Mouse (Mus musculus): ENCODE results near the gene Zfp488.

Gene Zfp488

DNA sequence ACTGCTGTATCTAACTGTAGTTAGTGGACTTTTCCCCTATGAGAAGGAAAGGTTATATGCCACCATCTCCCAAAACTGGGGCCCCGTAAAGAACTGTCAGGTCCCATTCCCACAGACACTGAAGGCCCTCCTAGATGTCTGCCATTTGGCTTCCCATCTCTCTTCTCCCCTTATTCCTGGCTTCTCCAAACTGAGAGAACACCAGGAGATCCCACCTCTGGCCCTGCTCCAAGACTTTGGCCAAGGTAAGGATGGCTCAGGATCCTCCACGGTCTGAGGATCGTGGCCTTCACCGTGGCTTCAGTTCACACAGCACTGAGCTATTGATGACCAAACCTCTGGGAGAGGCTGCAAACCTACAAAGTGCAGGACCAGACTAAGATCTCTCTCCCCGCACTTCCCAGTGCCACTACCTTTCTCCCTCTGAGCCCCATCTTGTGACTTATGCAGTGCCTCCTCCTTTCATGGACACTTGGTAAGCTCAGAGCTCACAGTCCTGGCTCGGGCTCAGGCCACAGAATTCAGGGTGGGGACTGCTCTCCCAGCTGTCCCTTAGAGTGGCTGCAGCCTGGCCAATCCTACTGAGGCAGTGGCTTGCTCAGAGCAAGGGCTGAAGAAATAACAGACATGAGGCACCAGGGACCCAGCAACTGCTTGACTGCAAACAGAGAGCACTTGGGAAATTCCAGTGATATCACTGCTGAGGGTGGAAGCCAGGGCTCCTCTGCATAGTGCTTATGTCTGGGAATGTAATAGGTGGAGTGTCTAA lies 15.1 kb upstream of the Zfp488 start:
- peaks cover 30% of the 10 kb centered on the region for H3K27me3 ChIP-seq (ENCODE audit: insufficient read depth, low read length)
- H3K36me3 ChIP-seq (ENCODE audit: insufficient read depth, low read length): no peaks in the 10 kb centered on the region
- TF ChIP-seq POU5F1 (IDR thresholded peaks at IDR 0.05; ENCODE audit: borderline replicate concordance, low read length) (no peak), NANOG (IDR thresholded peaks at IDR 0.05; ENCODE audit: borderline replicate concordance, low read length) (no peak), CTCF (conservative IDR thresholded peaks at IDR 0.05; ENCODE audit: low read length) (no peak)
- H3K9me3 ChIP-seq (ENCODE audit: low read length): no peaks in the 10 kb centered on the region
- H3K4me1 ChIP-seq (replicated peaks; ENCODE audit: low read depth, low read length): peaks cover 10% of the 10 kb centered on the region
- H3K4me3 ChIP-seq (replicated peaks; ENCODE audit: low read length): no peak overlapping the region

DNA sequence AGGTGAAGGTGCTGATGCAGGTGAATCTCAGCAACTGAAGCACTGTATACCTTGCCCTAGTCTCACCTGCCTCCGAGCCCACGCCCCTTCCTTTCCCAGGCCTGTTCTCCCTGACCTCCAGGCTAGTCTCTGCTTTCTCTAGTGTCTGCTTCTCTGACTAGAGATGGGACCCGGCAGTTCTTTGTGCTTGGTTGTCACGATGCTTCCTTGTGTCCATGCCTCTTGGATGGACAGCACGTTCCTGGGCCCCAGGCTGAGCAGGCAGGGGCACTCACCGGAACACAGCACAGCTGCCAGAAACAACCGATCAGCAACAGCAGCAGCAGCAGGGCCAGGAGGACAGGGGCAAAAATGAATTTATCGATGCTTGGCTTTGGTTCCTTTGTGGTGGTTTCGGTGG lies 14.5 kb upstream of the Zfp488 start:
- H3K27me3 ChIP-seq (ENCODE audit: insufficient read depth, low read length): peaks cover 34% of the 10 kb centered on the region
- no peaks in the 10 kb centered on the region for H3K36me3 ChIP-seq (ENCODE audit: insufficient read depth, low read length)
- H3K4me1 ChIP-seq (replicated peaks; ENCODE audit: low read depth, low read length): peaks cover 13% of the 10 kb centered on the region
- H3K4me3 ChIP-seq (replicated peaks; ENCODE audit: low read length): no peak overlapping the region
- H3K9me3 ChIP-seq (ENCODE audit: low read length): no peaks in the 10 kb centered on the region
- TF ChIP-seq NANOG (IDR thresholded peaks at IDR 0.05; ENCODE audit: borderline replicate concordance, low read length) (no peak), CTCF (conservative IDR thresholded peaks at IDR 0.05; ENCODE audit: low read length) (no peak), POU5F1 (IDR thresholded peaks at IDR 0.05; ENCODE audit: borderline replicate concordance, low read length) (no peak)

DNA sequence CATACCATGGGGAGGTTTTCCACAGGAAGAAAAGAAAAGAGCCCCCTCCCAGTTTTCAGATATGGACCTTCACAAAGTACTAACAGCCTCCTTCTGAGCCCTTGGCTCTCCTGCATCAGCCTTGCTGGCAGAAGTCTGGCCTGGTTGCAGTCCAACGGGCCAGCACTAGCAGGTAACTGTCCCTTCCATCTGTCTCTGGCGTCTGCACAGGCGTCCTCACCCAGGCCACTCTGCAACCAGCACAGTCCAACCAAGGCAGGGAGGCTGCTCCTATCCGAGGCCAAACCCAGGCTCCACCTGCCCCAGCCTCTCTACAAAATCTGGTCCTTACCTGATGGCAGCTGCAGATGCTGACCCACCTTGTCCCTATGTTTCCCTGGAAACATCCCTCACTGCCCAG lies 13.4 kb upstream of the Zfp488 start:
- Histone ChIP-seq H3K36me3 (ENCODE audit: insufficient read depth, low read length) (no peaks in the 10 kb centered on the region), H3K9me3 (ENCODE audit: low read length) (no peaks in the 10 kb centered on the region), H3K4me3 (replicated peaks; ENCODE audit: low read length) (no peak overlapping the region), H3K4me1 (replicated peaks; ENCODE audit: low read depth, low read length) (peaks cover 13% of the 10 kb centered on the region), H3K27me3 (ENCODE audit: insufficient read depth, low read length) (peaks cover 37% of the 10 kb centered on the region)
- TF ChIP-seq CTCF (conservative IDR thresholded peaks at IDR 0.05; ENCODE audit: low read length): no peak
- TF ChIP-seq POU5F1 (IDR thresholded peaks at IDR 0.05; ENCODE audit: borderline replicate concordance, low read length): no peak
- no peak for TF ChIP-seq NANOG (IDR thresholded peaks at IDR 0.05; ENCODE audit: borderline replicate concordance, low read length)

DNA sequence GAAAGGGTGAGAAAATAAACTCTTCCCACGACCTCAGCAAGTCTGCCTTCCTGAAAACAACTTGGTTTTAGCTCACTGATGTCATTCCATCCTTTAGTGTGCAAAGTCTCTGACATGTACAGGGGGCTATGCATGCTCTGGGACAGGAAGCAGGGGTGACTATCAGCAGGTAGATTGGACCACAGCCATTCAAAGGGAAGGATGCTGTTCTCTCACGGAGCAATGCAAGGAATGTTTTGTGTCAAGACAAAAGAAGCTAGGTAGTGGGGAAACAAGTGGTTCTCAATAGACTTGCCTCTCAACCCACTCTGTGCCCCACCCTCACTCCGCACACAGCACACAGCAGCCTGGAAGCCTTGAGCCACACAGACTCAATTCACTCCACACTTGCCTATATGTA lies 10.6 kb upstream of the Zfp488 start:
- H3K4me3 ChIP-seq (replicated peaks; ENCODE audit: low read length): no peak overlapping the region

DNA sequence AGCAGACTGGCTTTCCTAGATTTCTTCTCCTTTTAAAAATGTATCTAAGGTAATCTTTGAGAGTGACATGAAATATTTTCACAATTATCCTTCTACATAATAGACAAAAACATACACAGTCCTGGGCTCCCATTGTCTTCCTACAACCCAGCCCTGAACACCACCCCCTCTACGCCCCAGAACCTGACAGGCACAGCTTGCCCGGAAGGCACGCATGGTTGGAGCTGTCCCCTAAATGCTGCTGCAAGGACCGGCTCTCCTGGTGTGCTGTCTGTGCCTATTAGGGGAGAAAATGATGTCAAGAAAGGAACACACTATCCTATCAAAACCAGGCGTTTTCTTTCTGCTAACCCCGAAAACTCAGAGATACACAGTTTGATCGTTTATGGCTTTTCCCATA lies 816 bp downstream of the Zfp488 start:
- peaks cover 3% of the 10 kb centered on the region; the same call in 1 of the 2 replicates for H3K9me3 ChIP-seq (ENCODE audit: low read length)
- H3K4me1 ChIP-seq (replicated peaks; ENCODE audit: low read depth, low read length): peaks cover 5% of the 10 kb centered on the region
- no peak for TF ChIP-seq CTCF (conservative IDR thresholded peaks at IDR 0.05; ENCODE audit: low read length)
- no peak for TF ChIP-seq NANOG (IDR thresholded peaks at IDR 0.05; ENCODE audit: borderline replicate concordance, low read length)
- no peak for TF ChIP-seq POU5F1 (IDR thresholded peaks at IDR 0.05; ENCODE audit: borderline replicate concordance, low read length)
- H3K4me3 ChIP-seq (replicated peaks; ENCODE audit: low read length): no peak overlapping the region
- H3K36me3 ChIP-seq (ENCODE audit: insufficient read depth, low read length): no peaks in the 10 kb centered on the region
- peaks cover 32% of the 10 kb centered on the region for H3K27me3 ChIP-seq (ENCODE audit: insufficient read depth, low read length)

More for the DNA sequence above, 10.6 kb upstream of the Zfp488 start:
- TF ChIP-seq POU5F1 (IDR thresholded peaks at IDR 0.05; ENCODE audit: borderline replicate concordance, low read length) (no peak), NANOG (IDR thresholded peaks at IDR 0.05; ENCODE audit: borderline replicate concordance, low read length) (no peak), CTCF (conservative IDR thresholded peaks at IDR 0.05; ENCODE audit: low read length) (no peak)
- peaks cover 37% of the 10 kb centered on the region for H3K27me3 ChIP-seq (ENCODE audit: insufficient read depth, low read length)
- H3K36me3 ChIP-seq (ENCODE audit: insufficient read depth, low read length): no peaks in the 10 kb centered on the region
- no peaks in the 10 kb centered on the region for H3K9me3 ChIP-seq (ENCODE audit: low read length)
- H3K4me1 ChIP-seq (replicated peaks; ENCODE audit: low read depth, low read length): peaks cover 13% of the 10 kb centered on the region

DNA sequence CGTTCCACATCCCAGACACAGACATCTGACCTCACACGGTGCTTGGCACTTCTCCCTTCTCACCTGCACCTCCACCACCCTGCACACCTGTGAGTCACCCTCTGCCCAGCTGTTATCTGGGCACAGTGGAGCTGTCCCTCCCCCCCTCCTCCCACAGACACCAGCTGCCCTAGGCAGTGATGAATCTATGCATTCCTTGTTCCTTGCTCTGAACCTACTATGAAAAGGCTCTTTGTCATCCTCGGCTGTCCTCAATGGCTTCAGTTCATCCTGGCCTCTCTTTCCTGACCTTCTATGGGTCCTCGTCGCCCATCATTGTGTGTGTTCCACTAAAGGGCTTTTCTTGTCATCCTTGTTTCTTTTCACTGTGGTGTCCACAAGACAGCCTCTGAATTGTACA lies 3.8 kb downstream of the Zfp488 start:
- no peaks in the 10 kb centered on the region for H3K9me3 ChIP-seq (ENCODE audit: low read length)
- H3K27me3 ChIP-seq (ENCODE audit: insufficient read depth, low read length): peaks cover 29% of the 10 kb centered on the region
- H3K4me1 ChIP-seq (replicated peaks; ENCODE audit: low read depth, low read length): peaks cover 5% of the 10 kb centered on the region
- H3K36me3 ChIP-seq (ENCODE audit: insufficient read depth, low read length): no peaks in the 10 kb centered on the region
- no peak overlapping the region for H3K4me3 ChIP-seq (replicated peaks; ENCODE audit: low read length)
- TF ChIP-seq CTCF (conservative IDR thresholded peaks at IDR 0.05; ENCODE audit: low read length) (no peak), NANOG (IDR thresholded peaks at IDR 0.05; ENCODE audit: borderline replicate concordance, low read length) (no peak), POU5F1 (IDR thresholded peaks at IDR 0.05; ENCODE audit: borderline replicate concordance, low read length) (no peak)

DNA sequence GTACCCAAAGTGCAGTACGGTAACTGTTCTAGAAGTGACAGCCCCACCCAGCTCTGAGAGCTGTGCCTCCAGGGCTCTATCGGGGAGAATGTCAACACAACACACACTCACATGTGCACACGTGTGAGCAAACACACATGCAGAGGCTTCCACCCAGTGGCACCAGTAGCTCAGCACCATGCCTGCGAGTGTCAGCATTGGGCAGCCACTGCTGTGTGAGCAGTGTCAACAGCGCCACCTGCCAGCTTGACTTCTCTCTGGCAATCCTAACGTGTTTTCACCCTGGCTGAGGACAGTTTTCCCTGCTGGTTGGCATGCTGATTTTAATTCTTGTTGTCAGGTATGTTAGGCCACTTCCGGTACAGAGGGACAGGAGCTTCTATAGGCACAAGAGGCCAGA lies 5.9 kb downstream of the Zfp488 start:
- TF ChIP-seq CTCF (conservative IDR thresholded peaks at IDR 0.05; ENCODE audit: low read length) (no peak), NANOG (IDR thresholded peaks at IDR 0.05; ENCODE audit: borderline replicate concordance, low read length) (no peak), POU5F1 (IDR thresholded peaks at IDR 0.05; ENCODE audit: borderline replicate concordance, low read length) (no peak)
- H3K4me1 ChIP-seq (replicated peaks; ENCODE audit: low read depth, low read length): no peaks in the 10 kb centered on the region
- peaks cover 9% of the 10 kb centered on the region; the same call in 1 of the 2 replicates for H3K27me3 ChIP-seq (ENCODE audit: insufficient read depth, low read length)
- no peaks in the 10 kb centered on the region for H3K36me3 ChIP-seq (ENCODE audit: insufficient read depth, low read length)
- no peak overlapping the region for H3K4me3 ChIP-seq (replicated peaks; ENCODE audit: low read length)
- H3K9me3 ChIP-seq (ENCODE audit: low read length): no peaks in the 10 kb centered on the region

DNA sequence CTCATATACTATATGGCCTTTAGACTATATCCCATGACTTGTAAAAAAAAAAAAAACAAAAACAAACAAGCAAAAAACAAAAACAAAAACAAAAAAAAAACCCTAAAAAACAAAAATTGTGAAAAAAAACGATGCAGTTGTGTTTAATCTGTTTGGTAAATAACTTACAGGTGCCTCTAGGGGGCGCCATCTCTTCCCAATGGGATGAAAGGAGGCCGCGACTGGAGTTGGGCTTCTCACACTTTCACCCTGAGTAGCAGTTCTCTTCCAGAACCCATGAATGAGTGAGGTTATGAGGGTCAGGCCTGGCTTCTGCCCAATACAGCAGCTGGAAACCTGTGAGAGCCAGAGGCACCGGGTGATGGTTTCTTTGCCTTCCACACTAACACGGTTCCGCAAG lies 12.9 kb downstream of the Zfp488 start:
- peak; percentile 39 for TF ChIP-seq CTCF (conservative IDR thresholded peaks at IDR 0.05; ENCODE audit: low read length)
- no peak for TF ChIP-seq POU5F1 (IDR thresholded peaks at IDR 0.05; ENCODE audit: borderline replicate concordance, low read length)
- Histone ChIP-seq H3K9me3 (ENCODE audit: low read length) (no peaks in the 10 kb centered on the region), H3K27me3 (ENCODE audit: insufficient read depth, low read length) (no peaks in the 10 kb centered on the region; the same call in 1 of the 2 replicates), H3K36me3 (ENCODE audit: insufficient read depth, low read length) (no peaks in the 10 kb centered on the region), H3K4me1 (replicated peaks; ENCODE audit: low read depth, low read length) (no peaks in the 10 kb centered on the region), H3K4me3 (replicated peaks; ENCODE audit: low read length) (peak overlapping the region; percentile 45; the same call in 1 of the 2 replicates)

DNA sequence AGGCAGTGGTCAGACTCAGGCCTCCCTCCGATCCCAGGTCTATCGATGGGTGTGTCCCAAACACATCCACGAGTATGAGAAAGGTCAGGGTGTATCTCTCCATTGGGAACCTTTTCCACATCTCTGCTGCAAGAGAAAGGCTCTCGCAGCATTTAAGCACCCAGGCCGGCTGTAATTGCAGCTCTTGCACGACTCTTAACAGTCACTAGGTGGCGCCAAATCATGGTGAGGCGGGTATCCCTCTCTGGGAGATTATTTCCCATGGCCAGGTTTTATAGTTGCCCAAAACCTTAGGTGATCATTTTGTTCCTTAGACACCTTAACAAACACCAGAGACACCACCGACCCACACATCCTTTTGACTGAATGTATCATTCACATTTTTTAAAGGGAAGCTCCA lies 19.2 kb downstream of the Zfp488 start:
- Histone ChIP-seq H3K27me3 (ENCODE audit: insufficient read depth, low read length) (peaks cover 35% of the 10 kb centered on the region), H3K9me3 (ENCODE audit: low read length) (no peaks in the 10 kb centered on the region), H3K4me1 (replicated peaks; ENCODE audit: low read depth, low read length) (peaks cover 12% of the 10 kb centered on the region), H3K4me3 (replicated peaks; ENCODE audit: low read length) (no peak overlapping the region), H3K36me3 (ENCODE audit: insufficient read depth, low read length) (no peaks in the 10 kb centered on the region)
- no peak for TF ChIP-seq NANOG (IDR thresholded peaks at IDR 0.05; ENCODE audit: borderline replicate concordance, low read length)
- peak; percentile 70 for TF ChIP-seq CTCF (conservative IDR thresholded peaks at IDR 0.05; ENCODE audit: low read length)
- no peak for TF ChIP-seq POU5F1 (IDR thresholded peaks at IDR 0.05; ENCODE audit: borderline replicate concordance, low read length)

Data from E14TG2a.4 (cell line).